Mouse (Mus musculus): ENCODE results near the gene Coro2a.

- TF ChIP-seq CTCF (IDR thresholded peaks at IDR 0.05; ENCODE audit: borderline replicate concordance, extremely low read depth, insufficient read depth, insufficient read length) (no peak), POLR2A (IDR thresholded peaks at IDR 0.05; ENCODE audit: borderline replicate concordance, extremely low read depth, insufficient read depth, insufficient read length, poor library complexity, severe bottlenecking) (no peak)
These were observed 78.7 kb downstream of the Coro2a start for GRCm38 (mm10) chr4:46523324-46523723.
